Mouse (Mus musculus): ENCODE results near the gene Icosl. TPM values are rescaled to one million over a fixed set of nuclear protein-coding genes. Genes with fewer than 3 reads are reported as not detected.
"Not testable (repeated sequence)": the region's sequence is repeated elsewhere in the genome, so short reads cannot be mapped to it uniquely, and the experiment has no call there.

Icosl gene
- polyA plus RNA-seq, 1 experiment from 2014 or later = 0.94 TPM

DNA sequence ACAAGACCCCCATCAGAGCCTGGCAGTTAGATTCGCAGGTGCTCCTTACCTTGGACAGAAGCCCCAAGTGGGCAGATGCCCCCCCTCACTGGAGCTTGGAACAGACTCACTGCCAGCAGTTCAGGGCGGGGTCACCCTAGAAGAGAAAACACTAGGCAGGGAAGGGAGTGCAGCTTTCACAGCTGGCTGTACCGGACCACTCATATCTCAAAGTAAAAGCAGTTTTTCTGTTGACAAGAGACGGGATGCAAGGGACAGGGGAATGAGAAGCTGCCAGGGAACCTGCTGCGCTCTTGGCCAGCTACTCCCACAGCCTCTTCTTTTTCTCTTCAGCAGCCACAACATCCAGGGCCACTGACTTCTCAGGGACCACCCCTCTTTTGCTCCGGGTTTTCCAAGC lies 55.0 kb downstream of the Icosl start:
- not testable (repeated sequence) for H3K4me2 ChIP-seq (ENCODE audit: low read length); H3K27me3 ChIP-seq (replicated peaks; ENCODE audit: control insufficient read depth, insufficient read depth, low read length); H3K9ac ChIP-seq (ENCODE audit: low read depth, low read length); H3K4me1 ChIP-seq (ENCODE audit: control insufficient read depth, insufficient read depth, low read depth, low read length); H3K9me3 ChIP-seq (ENCODE audit: control insufficient read depth, low read length); ATAC-seq; H3K36me3 ChIP-seq (ENCODE audit: control insufficient read depth, insufficient read depth, low read length); H3K27ac ChIP-seq (ENCODE audit: low read depth, low read length); H3K4me3 ChIP-seq (ENCODE audit: low read length)
- WGBS = 70% methylated on average over 6 of the region's 6 CpGs

GRCm38 (mm10) chr10:78125061-78125460 lies 56.0 kb downstream of the Icosl start:
- H3K27ac ChIP-seq (ENCODE audit: low read depth, low read length); H3K36me3 ChIP-seq (ENCODE audit: control insufficient read depth, insufficient read depth, low read length); ATAC-seq; H3K4me2 ChIP-seq (ENCODE audit: low read length); H3K27me3 ChIP-seq (replicated peaks; ENCODE audit: control insufficient read depth, insufficient read depth, low read length); H3K9me3 ChIP-seq (ENCODE audit: control insufficient read depth, low read length); H3K4me1 ChIP-seq (ENCODE audit: control insufficient read depth, insufficient read depth, low read depth, low read length); H3K4me3 ChIP-seq (ENCODE audit: low read length); H3K9ac ChIP-seq (ENCODE audit: low read depth, low read length): not testable (repeated sequence)
- WGBS = 87% methylated on average over 8 of the region's 8 CpGs

DNA sequence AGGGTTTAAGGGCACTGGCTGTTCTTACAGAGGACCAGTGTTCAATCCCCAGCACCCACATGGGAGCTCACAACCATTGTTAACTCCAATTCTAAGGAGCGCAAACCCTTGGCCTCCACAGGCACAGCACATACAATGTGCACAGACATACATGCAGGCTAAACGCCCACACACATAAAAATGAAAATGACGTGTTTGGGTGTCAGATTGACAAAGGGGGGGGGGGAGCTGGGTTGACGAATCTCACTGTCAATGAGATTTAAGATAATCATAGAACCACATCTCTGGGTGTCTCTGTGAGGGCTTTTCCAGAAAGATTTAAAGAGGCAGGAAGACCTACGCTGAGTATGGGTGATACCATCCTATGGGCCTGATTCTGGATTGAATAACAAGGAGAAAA lies 57.2 kb downstream of the Icosl start:
- no peaks in the 10 kb centered on the region for H3K36me3 ChIP-seq (ENCODE audit: control insufficient read depth, insufficient read depth, low read length)
- H3K9me3 ChIP-seq (ENCODE audit: control insufficient read depth, low read length) = no peaks in the 10 kb centered on the region
- no peak overlapping the region for H3K4me3 ChIP-seq (ENCODE audit: low read length)
- no peaks in the 10 kb centered on the region for H3K4me1 ChIP-seq (ENCODE audit: control insufficient read depth, insufficient read depth, low read depth, low read length)
- H3K27ac ChIP-seq (ENCODE audit: low read depth, low read length) = no peak overlapping the region
- H3K4me2 ChIP-seq (ENCODE audit: low read length) = no peak overlapping the region
- ATAC-seq = no peak
- 93% methylated on average over 5 of the region's 5 CpGs for WGBS
- H3K27me3 ChIP-seq (replicated peaks; ENCODE audit: control insufficient read depth, insufficient read depth, low read length) = no peaks in the 10 kb centered on the region
- H3K9ac ChIP-seq (ENCODE audit: low read depth, low read length) = no peak overlapping the region

DNA sequence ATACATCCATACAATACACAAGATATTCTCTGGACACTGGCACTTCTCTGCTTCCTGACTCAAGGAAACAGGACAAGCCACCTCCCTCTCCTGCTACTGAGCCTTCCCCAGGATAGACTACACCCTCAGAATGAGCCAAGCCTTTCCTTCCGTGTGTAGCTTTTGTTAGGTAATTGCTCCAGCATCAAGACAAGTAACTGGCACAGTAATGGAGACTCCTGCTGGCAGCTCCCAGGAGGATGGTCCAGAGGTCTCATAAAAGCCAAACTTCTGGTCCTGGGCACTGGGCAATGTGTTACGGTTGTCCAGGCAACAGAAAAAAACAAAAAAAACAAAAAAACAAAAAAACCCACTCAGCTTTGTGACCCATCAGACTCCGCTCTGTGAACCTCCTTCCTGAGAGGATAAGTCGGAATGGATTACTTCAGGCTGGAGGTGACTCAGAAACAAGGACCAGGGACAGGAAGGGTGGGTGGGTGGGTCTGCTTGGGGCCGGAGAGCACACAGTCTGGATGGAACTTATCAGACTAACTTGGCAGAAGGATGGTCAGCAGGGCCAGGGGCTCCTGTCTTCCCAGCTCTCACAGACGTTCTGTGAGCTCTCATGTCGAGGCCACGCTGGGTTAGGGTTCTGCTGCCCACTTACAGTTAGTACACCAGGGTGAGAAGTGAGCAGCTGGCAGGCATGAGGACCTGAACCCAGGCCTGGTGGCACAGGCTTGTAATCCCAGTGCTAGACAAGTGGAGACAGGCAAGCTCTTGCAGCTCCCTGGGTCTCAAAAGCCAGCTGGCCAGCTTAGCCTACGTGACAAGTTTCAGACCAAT lies 58.2 kb downstream of the Icosl start:
- H3K4me3 ChIP-seq (ENCODE audit: low read length) = no peak overlapping the region
- 59% methylated on average over 9 of the region's 9 CpGs for WGBS
- no peaks in the 10 kb centered on the region for H3K27me3 ChIP-seq (replicated peaks; ENCODE audit: control insufficient read depth, insufficient read depth, low read length)
- H3K9me3 ChIP-seq (ENCODE audit: control insufficient read depth, low read length) = no peaks in the 10 kb centered on the region
- no peak overlapping the region for H3K27ac ChIP-seq (ENCODE audit: low read depth, low read length)
- H3K4me2 ChIP-seq (ENCODE audit: low read length) = no peak overlapping the region
- ATAC-seq = no peak; the same call in 1 of the 2 replicates
- H3K36me3 ChIP-seq (ENCODE audit: control insufficient read depth, insufficient read depth, low read length) = no peaks in the 10 kb centered on the region
- no peak overlapping the region for H3K9ac ChIP-seq (ENCODE audit: low read depth, low read length)
- H3K4me1 ChIP-seq (ENCODE audit: control insufficient read depth, insufficient read depth, low read depth, low read length) = no peaks in the 10 kb centered on the region

DNA sequence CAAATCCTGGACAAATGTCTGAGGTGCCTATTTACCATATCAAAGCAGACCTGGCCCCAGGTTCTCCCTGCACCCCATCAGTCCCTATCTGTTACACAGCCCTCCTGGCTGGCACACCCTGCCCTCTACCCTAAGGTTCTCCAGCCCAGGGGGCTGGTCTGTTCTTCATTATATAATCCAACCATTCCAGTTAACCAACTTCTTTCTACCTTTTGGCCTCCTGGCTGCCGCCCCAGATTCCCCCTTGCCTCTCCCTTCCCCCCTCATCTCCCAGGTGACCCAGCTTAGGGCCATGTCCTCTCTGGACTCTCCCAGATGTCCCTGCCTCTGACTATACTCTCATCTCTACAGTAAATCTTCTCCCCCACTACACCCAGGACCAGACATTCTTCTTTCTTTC lies 58.8 kb downstream of the Icosl start:
- no peak overlapping the region for H3K4me2 ChIP-seq (ENCODE audit: low read length)
- 61% methylated on average over 1 of the region's 1 CpGs for WGBS
- no peaks in the 10 kb centered on the region for H3K9me3 ChIP-seq (ENCODE audit: control insufficient read depth, low read length)
- H3K4me3 ChIP-seq (ENCODE audit: low read length) = no peak overlapping the region
- H3K4me1 ChIP-seq (ENCODE audit: control insufficient read depth, insufficient read depth, low read depth, low read length) = no peaks in the 10 kb centered on the region
- H3K27me3 ChIP-seq (replicated peaks; ENCODE audit: control insufficient read depth, insufficient read depth, low read length) = no peaks in the 10 kb centered on the region
- H3K36me3 ChIP-seq (ENCODE audit: control insufficient read depth, insufficient read depth, low read length) = no peaks in the 10 kb centered on the region
- ATAC-seq = no peak
- no peak overlapping the region for H3K27ac ChIP-seq (ENCODE audit: low read depth, low read length)
- no peak overlapping the region for H3K9ac ChIP-seq (ENCODE audit: low read depth, low read length)

GRCm38 (mm10) chr10:78128647-78129046 lies 59.5 kb downstream of the Icosl start:
- no peaks in the 10 kb centered on the region for H3K9me3 ChIP-seq (ENCODE audit: control insufficient read depth, low read length)
- 84% methylated on average over 2 of the region's 2 CpGs for WGBS

GRCm38 (mm10) chr10:78129423-78129822 lies 60.3 kb downstream of the Icosl start:
- no peaks in the 10 kb centered on the region for H3K36me3 ChIP-seq (ENCODE audit: control insufficient read depth, insufficient read depth, low read length)
- H3K9me3 ChIP-seq (ENCODE audit: control insufficient read depth, low read length) = no peaks in the 10 kb centered on the region
- WGBS = 49% methylated on average over 11 of the region's 11 CpGs
- H3K4me2 ChIP-seq (ENCODE audit: low read length) = no peak overlapping the region
- no peak overlapping the region for H3K27ac ChIP-seq (ENCODE audit: low read depth, low read length)
- no peaks in the 10 kb centered on the region for H3K4me1 ChIP-seq (ENCODE audit: control insufficient read depth, insufficient read depth, low read depth, low read length)
- no peak overlapping the region for H3K4me3 ChIP-seq (ENCODE audit: low read length)
- 0 out of 2 replicates have a peak, but pooled peaks have one; percentile 40 for ATAC-seq
- no peak overlapping the region for H3K9ac ChIP-seq (ENCODE audit: low read depth, low read length)
- H3K27me3 ChIP-seq (replicated peaks; ENCODE audit: control insufficient read depth, insufficient read depth, low read length) = no peaks in the 10 kb centered on the region

More at GRCm38 (mm10) chr10:78128647-78129046, 59.5 kb downstream of the Icosl start:
- Histone ChIP-seq H3K9ac (ENCODE audit: low read depth, low read length) (no peak overlapping the region), H3K4me2 (ENCODE audit: low read length) (no peak overlapping the region), H3K4me3 (ENCODE audit: low read length) (no peak overlapping the region), H3K36me3 (ENCODE audit: control insufficient read depth, insufficient read depth, low read length) (no peaks in the 10 kb centered on the region), H3K4me1 (ENCODE audit: control insufficient read depth, insufficient read depth, low read depth, low read length) (no peaks in the 10 kb centered on the region), H3K27ac (ENCODE audit: low read depth, low read length) (no peak overlapping the region), H3K27me3 (replicated peaks; ENCODE audit: control insufficient read depth, insufficient read depth, low read length) (no peaks in the 10 kb centered on the region)
- no peak for ATAC-seq

DNA sequence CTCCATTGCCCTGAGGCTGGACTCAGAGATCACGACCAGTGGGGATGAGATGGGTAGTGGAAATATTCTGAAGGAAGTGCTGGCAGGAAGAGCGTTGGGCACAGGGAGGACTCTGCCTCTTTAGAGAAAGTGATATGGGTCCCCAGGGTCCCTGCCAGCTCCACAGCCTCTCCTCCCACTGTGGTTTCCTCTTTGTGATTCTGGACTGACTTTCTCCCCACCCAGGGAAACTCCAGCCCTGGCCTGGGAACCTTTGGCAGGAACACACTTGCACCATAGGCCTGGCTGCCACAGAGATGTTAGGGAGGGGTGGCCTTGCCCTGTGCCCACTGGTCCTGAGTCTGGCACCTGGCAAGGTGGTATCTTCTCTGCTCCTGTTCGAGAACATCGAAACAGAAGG lies 60.9 kb downstream of the Icosl start:
- Histone ChIP-seq H3K4me1 (ENCODE audit: control insufficient read depth, insufficient read depth, low read depth, low read length) (peaks cover 3% of the 10 kb centered on the region), H3K4me2 (ENCODE audit: low read length) (no peak overlapping the region), H3K27ac (ENCODE audit: low read depth, low read length) (no peak overlapping the region), H3K4me3 (ENCODE audit: low read length) (no peak overlapping the region), H3K9me3 (ENCODE audit: control insufficient read depth, low read length) (no peaks in the 10 kb centered on the region), H3K27me3 (replicated peaks; ENCODE audit: control insufficient read depth, insufficient read depth, low read length) (no peaks in the 10 kb centered on the region), H3K36me3 (ENCODE audit: control insufficient read depth, insufficient read depth, low read length) (no peaks in the 10 kb centered on the region), H3K9ac (ENCODE audit: low read depth, low read length) (no peak overlapping the region)
- ATAC-seq = no peak
- WGBS = 78% methylated on average over 4 of the region's 4 CpGs
